Mouse (Mus musculus) C2C12 (cell line): ENCODE measurements around the gene Rbks. TPM values are rescaled to one million over a fixed set of nuclear protein-coding genes. Genes with fewer than 3 reads are reported as not detected.

Experiments used
- H3K27me3 ChIP-seq: one replicate; pipeline ENCODE4 v1.6.1; 2011; ENCODE audit not compliant: control insufficient read depth, insufficient read depth, insufficient read length
- H3K36me3 ChIP-seq: one replicate; pipeline ENCODE4 v1.6.1; 2011; ENCODE audit not compliant: control insufficient read depth, insufficient read depth
- H3K4me3 ChIP-seq: one replicate; pipeline ENCODE4 v1.5.1; 2011; ENCODE audit warnings: mild to moderate bottlenecking, control low read depth; ENCODE audit not compliant: poor library complexity, insufficient read depth, severe bottlenecking
- H3K79me2 ChIP-seq: one replicate; pipeline ENCODE4 v1.6.1; 2011; ENCODE audit not compliant: control insufficient read depth, insufficient read depth
- H3K79me3 ChIP-seq: one replicate; pipeline ENCODE4 v1.6.1; 2011; ENCODE audit warnings: low read depth, control low read depth
- H3ac ChIP-seq: one replicate; pipeline ENCODE3; 2011; ENCODE audit warnings: low read depth; ENCODE audit not compliant: control insufficient read depth, insufficient read length
- CEBPB ChIP-seq: IDR thresholded peaks from one replicate; pipeline ENCODE4 v1.6.1; 2011; ENCODE audit warnings: low read depth, mild to moderate bottlenecking, control low read depth, moderate library complexity
- CTCF ChIP-seq: IDR thresholded peaks from one replicate; pipeline ENCODE4 v1.5.1; 2011; ENCODE audit not compliant: control insufficient read depth, insufficient read depth, insufficient read length
- FOSL1 ChIP-seq: IDR thresholded peaks from one replicate; pipeline ENCODE4 v1.8.0; 2011; ENCODE audit warnings: mild to moderate bottlenecking, low read length; ENCODE audit not compliant: poor library complexity, insufficient read depth, severe bottlenecking
- MAX ChIP-seq: IDR thresholded peaks from one replicate; pipeline ENCODE4 v1.6.1; 2011; ENCODE audit warnings: mild to moderate bottlenecking, control low read depth
- MYOD1 ChIP-seq: IDR thresholded peaks from one replicate; pipeline ENCODE4 v1.6.1; 2011; ENCODE audit warnings: low read depth; ENCODE audit not compliant: control insufficient read depth, insufficient read length
- MYOG ChIP-seq: IDR thresholded peaks from one replicate; pipeline ENCODE4 v1.6.1; 2011; ENCODE audit not compliant: control insufficient read depth, insufficient read length; ENCODE audit errors: extremely low read depth
- USF1 ChIP-seq: IDR thresholded peaks from one replicate; pipeline ENCODE4 v1.6.1; 2011; ENCODE audit warnings: low read depth, mild to moderate bottlenecking, control low read depth, moderate library complexity
- polyA plus RNA-seq: library from polyadenylated mRNA; unstranded; fragments of >200 nt; fragmentation: generic; extraction: Trizol; gene quantifications from one replicate; pipeline ENCODE4 v1.2.1, GENCODE M21; 2012; ENCODE audit warnings: missing spikeins

Rbks gene
- polyA plus RNA-seq, 1 experiment, result 1.3 TPM

DNA sequence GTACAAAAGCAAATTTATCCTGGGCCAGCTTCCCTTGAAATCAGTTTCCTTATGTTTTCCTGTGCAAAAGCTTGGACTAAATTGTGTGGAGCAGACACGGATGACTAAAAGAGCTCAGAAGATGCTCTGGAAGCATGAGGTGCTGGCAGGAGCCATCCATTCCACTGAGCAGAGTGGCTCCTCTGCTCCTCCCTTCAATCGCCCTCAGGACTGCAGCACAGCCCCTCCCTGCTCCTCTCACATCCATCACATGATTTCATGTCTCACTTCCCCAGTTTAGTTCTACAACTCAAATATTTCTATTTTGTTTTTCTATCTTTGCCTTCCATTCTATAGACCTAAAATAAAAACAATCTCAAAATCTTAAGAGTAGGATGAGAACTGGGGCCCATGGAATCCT lies 26.3 kb downstream of the Rbks start:
- Histone ChIP-seq H3K4me3 (no peak overlapping the region), H3ac (no peak overlapping the region), H3K27me3 (no peaks in the 10 kb centered on the region), H3K79me2 (no peaks in the 10 kb centered on the region), H3K79me3 (no peaks in the 10 kb centered on the region), H3K36me3 (no peaks in the 10 kb centered on the region)
- TF ChIP-seq CEBPB (no peak), CTCF (no peak), MAX (no peak), MYOD1 (no peak), MYOG (no peak), FOSL1 (no peak), USF1 (no peak)

DNA sequence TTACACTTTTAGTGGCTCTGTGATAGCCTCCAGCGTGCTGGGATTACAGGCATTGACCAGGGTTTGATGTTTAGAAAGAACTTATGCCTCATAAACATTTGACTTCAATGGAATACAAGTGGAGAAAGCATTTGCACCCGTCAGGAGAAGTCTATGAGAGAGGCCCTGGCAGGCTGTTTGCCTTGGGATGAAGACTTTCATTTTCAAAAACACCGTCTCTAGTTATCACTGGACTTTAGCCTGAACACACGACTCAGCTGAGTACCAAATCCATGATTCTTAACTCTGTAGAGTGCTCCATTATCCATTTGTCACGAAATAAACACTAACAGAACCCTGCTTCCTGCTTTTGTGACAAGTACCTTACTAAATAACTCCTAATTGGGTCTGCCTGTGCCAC lies 27.4 kb downstream of the Rbks start:
- Histone ChIP-seq H3K27me3 (no peaks in the 10 kb centered on the region), H3K79me3 (no peaks in the 10 kb centered on the region), H3K79me2 (no peaks in the 10 kb centered on the region), H3K4me3 (no peak overlapping the region), H3K36me3 (no peaks in the 10 kb centered on the region), H3ac (no peak overlapping the region)
- no peak for TF ChIP-seq MYOG
- TF ChIP-seq USF1, result no peak
- no peak for TF ChIP-seq MYOD1
- no peak for TF ChIP-seq MAX
- TF ChIP-seq CTCF, result no peak
- TF ChIP-seq CEBPB, result no peak
- TF ChIP-seq FOSL1, result no peak

DNA sequence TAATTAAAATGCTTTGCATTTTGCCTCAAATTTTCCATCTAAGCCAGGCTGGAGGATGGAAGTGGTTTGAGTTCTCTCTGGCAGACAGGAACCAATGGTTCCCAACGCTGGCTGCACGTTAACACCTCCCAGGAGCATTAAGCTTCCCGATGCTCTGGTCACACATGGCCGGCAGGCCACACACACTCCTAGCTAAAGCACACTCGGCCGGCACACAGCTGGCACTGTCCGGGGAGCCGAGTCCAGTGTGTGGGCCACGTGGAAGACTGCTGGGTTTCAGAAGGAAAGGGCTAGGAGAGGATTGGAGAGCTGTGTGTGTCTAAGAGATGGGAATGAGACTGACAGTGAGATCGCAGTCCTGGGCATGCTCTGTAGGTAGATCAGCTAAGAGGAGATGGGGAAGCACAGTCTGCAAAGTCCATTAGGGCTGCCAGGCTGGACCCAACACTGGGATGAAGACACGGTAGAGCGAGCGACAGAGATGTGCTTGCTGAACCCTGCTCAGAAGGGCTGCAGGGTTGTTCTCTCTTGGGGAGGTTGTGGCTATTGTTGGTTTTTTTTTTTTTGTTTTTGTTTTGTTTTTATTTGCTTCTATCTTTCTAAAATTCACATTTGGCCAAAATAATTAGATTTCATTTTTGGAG lies 29.0 kb downstream of the Rbks start:
- Histone ChIP-seq H3ac (no peak overlapping the region), H3K79me3 (no peaks in the 10 kb centered on the region), H3K4me3 (no peak overlapping the region), H3K27me3 (no peaks in the 10 kb centered on the region), H3K79me2 (no peaks in the 10 kb centered on the region), H3K36me3 (no peaks in the 10 kb centered on the region)
- TF ChIP-seq MYOD1 (no peak), MYOG (no peak), CEBPB (no peak), FOSL1 (no peak), CTCF (no peak), USF1 (no peak), MAX (no peak)

DNA sequence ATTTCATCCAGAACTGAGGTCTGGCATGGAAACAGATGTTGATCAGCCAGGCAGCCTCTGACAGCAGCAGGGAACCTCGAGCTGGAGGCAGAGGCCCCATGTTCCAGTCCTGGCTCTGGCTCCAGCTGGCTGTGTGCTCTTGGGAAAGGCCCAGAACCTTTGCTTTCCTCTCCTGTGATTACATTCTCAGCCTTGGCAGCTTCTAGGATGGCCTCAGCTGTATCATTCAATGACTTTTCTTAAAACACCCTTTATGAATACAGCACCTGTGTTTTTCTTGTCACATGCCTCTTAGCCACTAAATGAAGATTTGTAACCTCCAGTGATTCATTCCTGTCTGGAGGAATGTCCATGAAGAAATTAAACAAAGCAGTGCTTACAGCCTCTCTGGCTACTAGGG lies 31.3 kb downstream of the Rbks start:
- Histone ChIP-seq H3K36me3 (no peaks in the 10 kb centered on the region), H3K79me3 (no peaks in the 10 kb centered on the region), H3K4me3 (no peak overlapping the region), H3ac (no peak overlapping the region), H3K79me2 (no peaks in the 10 kb centered on the region), H3K27me3 (no peaks in the 10 kb centered on the region)
- TF ChIP-seq MAX, result no peak
- TF ChIP-seq CTCF, result no peak
- TF ChIP-seq CEBPB, result no peak
- TF ChIP-seq MYOG, result no peak
- no peak for TF ChIP-seq MYOD1
- TF ChIP-seq FOSL1, result no peak
- TF ChIP-seq USF1, result no peak

DNA sequence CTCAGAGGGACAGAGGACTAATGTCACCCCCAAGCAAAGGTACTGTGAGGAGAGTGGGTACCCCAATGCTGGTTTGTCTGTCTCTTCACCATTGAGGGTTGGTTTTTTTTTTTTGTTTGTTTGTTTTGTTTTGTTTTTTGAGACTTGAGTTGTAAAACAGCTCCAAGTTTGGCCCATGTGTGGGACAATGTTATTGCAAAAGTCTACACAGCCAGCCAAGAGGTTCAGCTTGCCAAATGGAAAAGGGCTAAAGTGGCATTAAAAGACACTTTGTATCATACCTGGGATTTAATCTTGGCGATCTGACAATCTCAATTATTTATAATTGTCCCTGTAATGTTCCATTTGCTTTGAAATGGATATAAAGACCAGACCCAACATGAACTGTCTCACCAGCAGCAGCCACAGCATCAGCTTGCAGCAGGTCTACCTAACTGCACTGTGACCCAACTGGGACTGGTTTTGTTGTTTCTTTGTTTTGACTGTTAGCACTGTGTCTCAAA lies 41.7 kb downstream of the Rbks start:
- TF ChIP-seq MYOG, result no peak
- no peak for TF ChIP-seq MYOD1
- no peak for TF ChIP-seq MAX
- no peak for TF ChIP-seq USF1
- no peak for TF ChIP-seq CEBPB
- Histone ChIP-seq H3K79me2 (no peaks in the 10 kb centered on the region), H3K36me3 (no peaks in the 10 kb centered on the region), H3ac (no peak overlapping the region), H3K79me3 (no peaks in the 10 kb centered on the region), H3K4me3 (no peak overlapping the region), H3K27me3 (no peaks in the 10 kb centered on the region)

DNA sequence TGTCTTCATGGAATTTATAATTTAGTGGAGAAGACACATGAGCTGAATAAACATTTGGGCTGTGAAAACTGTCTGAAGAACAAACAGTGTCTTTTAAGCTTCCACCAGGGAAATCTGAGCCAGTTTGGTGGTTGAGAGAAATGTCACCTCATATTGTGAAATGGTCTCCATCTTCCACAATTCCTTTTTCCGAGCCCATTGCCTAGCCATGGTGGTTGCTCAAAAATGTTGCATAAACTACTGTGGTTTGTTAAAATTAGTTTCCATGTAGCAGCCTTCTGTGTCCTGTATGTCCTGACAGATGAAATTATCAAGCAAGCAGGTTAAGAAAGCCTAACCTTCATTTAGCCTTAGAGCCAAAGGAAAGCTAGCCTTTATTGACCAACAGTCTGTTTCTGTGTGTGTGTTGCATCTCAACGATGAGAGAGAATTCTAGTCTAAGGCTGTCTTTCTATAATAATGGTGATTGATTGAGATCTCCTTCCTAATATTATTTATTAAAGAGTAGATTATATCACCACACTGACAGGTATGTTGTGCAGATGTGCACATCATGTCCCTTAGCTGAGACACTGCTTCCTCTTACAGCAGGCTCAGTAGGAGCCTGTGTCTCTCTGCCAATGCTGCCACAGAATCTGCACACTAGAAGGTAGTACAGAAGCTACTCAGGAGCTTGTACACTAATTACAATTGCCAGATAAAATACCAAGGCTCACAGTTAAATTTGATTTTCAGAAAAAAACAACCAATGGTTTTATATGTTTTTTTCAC lies 46.7 kb downstream of the Rbks start:
- H3K4me3 ChIP-seq, result no peak overlapping the region
- H3K27me3 ChIP-seq, result no peaks in the 10 kb centered on the region
- no peaks in the 10 kb centered on the region for H3K79me2 ChIP-seq
- H3K79me3 ChIP-seq, result no peaks in the 10 kb centered on the region
- H3ac ChIP-seq, result no peak overlapping the region
- TF ChIP-seq CEBPB, result peak; percentile 42
- TF ChIP-seq USF1, result no peak
- no peak for TF ChIP-seq MYOG
- no peak for TF ChIP-seq FOSL1
- H3K36me3 ChIP-seq, result no peaks in the 10 kb centered on the region
